Mouse (Mus musculus): Measurements from ENCODE around the gene Rnf103. TPM values are rescaled to one million over a fixed set of nuclear protein-coding genes. Genes with fewer than 3 reads are reported as not detected.

Rnf103 gene
- polyA plus RNA-seq, 1 experiment from 2014 or later, result 30.7 TPM

DNA sequence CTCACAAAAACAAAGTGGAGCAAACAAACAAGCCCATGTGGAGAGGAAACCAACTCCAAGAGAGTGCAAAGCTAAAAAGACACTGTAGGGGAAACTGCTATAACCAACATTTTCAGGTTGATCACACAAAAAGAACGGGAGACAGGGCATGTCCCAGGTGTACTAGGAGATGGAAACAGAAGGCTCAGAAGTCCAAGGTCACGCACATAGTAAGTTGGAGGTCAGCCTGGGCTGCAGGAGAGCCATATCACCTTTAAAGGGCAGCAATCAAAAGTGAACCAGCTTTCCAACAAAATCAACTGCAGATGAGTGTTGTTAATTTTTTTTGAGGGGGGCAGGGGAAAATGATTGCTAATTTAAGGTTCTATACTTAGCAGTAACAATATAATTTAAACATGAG is 7.5 kb upstream of the Rnf103 start:
- H3K27ac ChIP-seq (ENCODE audit: low read depth, low read length), result no peak overlapping the region
- no peaks in the 10 kb centered on the region for H3K4me1 ChIP-seq (ENCODE audit: control insufficient read depth, insufficient read depth, low read length)
- H3K9ac ChIP-seq (replicated peaks; ENCODE audit: low read depth, low read length), result no peak overlapping the region
- H3K4me2 ChIP-seq (ENCODE audit: low read depth, low read length), result no peak overlapping the region
- no peak overlapping the region for H3K4me3 ChIP-seq (ENCODE audit: low read depth, low read length)
- WGBS, result 81% methylated on average over 2 of the region's 2 CpGs
- no peak for ATAC-seq (ENCODE audit: low read depth)
- no peaks in the 10 kb centered on the region for H3K9me3 ChIP-seq (ENCODE audit: control insufficient read depth, low read length)
- H3K27me3 ChIP-seq (ENCODE audit: control insufficient read depth, insufficient read depth, low read length), result no peaks in the 10 kb centered on the region
- H3K36me3 ChIP-seq (ENCODE audit: control insufficient read depth, insufficient read depth, low read length), result no peaks in the 10 kb centered on the region

DNA sequence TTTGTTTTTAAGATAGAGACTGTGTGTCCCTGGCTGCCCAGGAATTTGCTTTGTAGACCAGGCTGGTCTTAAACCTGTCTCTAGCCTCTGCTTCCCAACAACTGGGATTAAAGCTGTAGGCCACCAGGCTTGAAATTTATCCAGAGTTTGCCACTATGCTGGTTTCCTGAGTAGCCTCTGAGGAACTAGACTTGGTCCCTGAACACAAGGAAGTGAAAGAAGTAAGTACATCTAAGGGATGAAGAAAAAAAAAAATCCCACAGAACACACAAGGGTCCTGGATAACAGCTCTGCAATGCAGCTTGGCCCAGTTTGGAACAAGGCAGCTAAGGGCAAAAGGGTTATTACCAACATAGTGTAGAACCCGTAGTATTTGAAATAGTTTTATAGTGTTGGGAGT is 6.8 kb upstream of the Rnf103 start:
- no peaks in the 10 kb centered on the region for H3K36me3 ChIP-seq (ENCODE audit: control insufficient read depth, insufficient read depth, low read length)
- WGBS, result 73% methylated on average over 1 of the region's 1 CpGs

DNA sequence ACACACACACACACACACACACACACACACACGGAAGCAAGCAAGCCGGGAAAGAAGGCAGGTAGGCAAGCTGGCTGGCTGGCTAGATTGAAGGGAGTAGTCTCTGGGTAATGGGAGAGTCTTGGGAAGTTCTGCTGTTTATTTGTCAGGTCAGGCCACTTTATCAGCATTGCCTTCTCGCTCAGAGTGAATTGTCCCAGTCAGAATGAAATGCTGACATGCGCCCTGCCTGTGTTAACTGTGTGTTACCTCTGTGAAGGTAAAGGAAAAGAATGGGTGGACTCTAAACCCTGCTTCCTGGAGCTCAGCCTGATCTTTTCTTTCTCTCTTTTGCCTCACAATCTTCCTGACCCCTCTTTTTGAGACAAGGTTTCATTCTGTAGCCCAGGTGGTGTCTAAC is 5.7 kb upstream of the Rnf103 start:
- H3K4me3 ChIP-seq (ENCODE audit: low read depth, low read length), result no peak overlapping the region
- WGBS, result 53% methylated on average over 4 of the region's 4 CpGs
- H3K4me2 ChIP-seq (ENCODE audit: low read depth, low read length), result no peak overlapping the region
- ATAC-seq (ENCODE audit: low read depth), result no peak
- H3K9me3 ChIP-seq (ENCODE audit: control insufficient read depth, low read length), result no peaks in the 10 kb centered on the region
- no peaks in the 10 kb centered on the region for H3K4me1 ChIP-seq (ENCODE audit: control insufficient read depth, insufficient read depth, low read length)
- H3K27me3 ChIP-seq (ENCODE audit: control insufficient read depth, insufficient read depth, low read length), result no peaks in the 10 kb centered on the region
- no peak overlapping the region for H3K27ac ChIP-seq (ENCODE audit: low read depth, low read length)
- H3K9ac ChIP-seq (replicated peaks; ENCODE audit: low read depth, low read length), result no peak overlapping the region
- no peaks in the 10 kb centered on the region for H3K36me3 ChIP-seq (ENCODE audit: control insufficient read depth, insufficient read depth, low read length)

More for the DNA sequence above, 6.8 kb upstream of the Rnf103 start:
- H3K4me3 ChIP-seq (ENCODE audit: low read depth, low read length), result no peak overlapping the region
- H3K9me3 ChIP-seq (ENCODE audit: control insufficient read depth, low read length), result no peaks in the 10 kb centered on the region
- no peaks in the 10 kb centered on the region for H3K4me1 ChIP-seq (ENCODE audit: control insufficient read depth, insufficient read depth, low read length)
- H3K9ac ChIP-seq (replicated peaks; ENCODE audit: low read depth, low read length), result no peak overlapping the region
- no peak overlapping the region for H3K4me2 ChIP-seq (ENCODE audit: low read depth, low read length)
- no peak overlapping the region for H3K27ac ChIP-seq (ENCODE audit: low read depth, low read length)
- H3K27me3 ChIP-seq (ENCODE audit: control insufficient read depth, insufficient read depth, low read length), result no peaks in the 10 kb centered on the region
- ATAC-seq (ENCODE audit: low read depth), result no peak

DNA sequence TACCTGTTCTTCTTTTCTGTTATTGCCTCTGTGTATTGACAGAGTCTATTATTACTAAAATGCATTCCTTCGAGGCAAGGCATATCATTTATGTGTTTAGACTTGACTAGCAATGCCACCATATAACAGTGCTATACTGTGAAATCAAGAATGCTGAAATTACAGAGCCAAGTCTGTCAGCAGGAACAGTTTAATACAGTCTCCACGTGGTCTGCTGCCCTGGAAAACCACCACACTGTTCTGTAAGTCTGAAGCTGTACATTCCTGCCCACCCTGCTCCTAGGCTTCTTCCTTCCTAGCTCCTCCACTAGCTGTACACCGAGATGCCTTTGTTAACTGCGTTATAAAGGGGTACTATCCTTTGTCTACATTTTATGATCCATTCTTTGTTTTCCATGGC is 1.6 kb upstream of the Rnf103 start:
- peaks cover 14% of the 10 kb centered on the region for H3K4me1 ChIP-seq (ENCODE audit: control insufficient read depth, insufficient read depth, low read length)
- no peak overlapping the region for H3K4me3 ChIP-seq (ENCODE audit: low read depth, low read length)
- H3K4me2 ChIP-seq (ENCODE audit: low read depth, low read length), result no peak overlapping the region
- H3K9me3 ChIP-seq (ENCODE audit: control insufficient read depth, low read length), result no peaks in the 10 kb centered on the region
- no peak overlapping the region for H3K9ac ChIP-seq (replicated peaks; ENCODE audit: low read depth, low read length)
- no peaks in the 10 kb centered on the region for H3K36me3 ChIP-seq (ENCODE audit: control insufficient read depth, insufficient read depth, low read length)
- WGBS, result 19% methylated on average over 4 of the region's 4 CpGs
- no peak for ATAC-seq (ENCODE audit: low read depth)
- H3K27ac ChIP-seq (ENCODE audit: low read depth, low read length), result no peak overlapping the region
- no peaks in the 10 kb centered on the region for H3K27me3 ChIP-seq (ENCODE audit: control insufficient read depth, insufficient read depth, low read length)

DNA sequence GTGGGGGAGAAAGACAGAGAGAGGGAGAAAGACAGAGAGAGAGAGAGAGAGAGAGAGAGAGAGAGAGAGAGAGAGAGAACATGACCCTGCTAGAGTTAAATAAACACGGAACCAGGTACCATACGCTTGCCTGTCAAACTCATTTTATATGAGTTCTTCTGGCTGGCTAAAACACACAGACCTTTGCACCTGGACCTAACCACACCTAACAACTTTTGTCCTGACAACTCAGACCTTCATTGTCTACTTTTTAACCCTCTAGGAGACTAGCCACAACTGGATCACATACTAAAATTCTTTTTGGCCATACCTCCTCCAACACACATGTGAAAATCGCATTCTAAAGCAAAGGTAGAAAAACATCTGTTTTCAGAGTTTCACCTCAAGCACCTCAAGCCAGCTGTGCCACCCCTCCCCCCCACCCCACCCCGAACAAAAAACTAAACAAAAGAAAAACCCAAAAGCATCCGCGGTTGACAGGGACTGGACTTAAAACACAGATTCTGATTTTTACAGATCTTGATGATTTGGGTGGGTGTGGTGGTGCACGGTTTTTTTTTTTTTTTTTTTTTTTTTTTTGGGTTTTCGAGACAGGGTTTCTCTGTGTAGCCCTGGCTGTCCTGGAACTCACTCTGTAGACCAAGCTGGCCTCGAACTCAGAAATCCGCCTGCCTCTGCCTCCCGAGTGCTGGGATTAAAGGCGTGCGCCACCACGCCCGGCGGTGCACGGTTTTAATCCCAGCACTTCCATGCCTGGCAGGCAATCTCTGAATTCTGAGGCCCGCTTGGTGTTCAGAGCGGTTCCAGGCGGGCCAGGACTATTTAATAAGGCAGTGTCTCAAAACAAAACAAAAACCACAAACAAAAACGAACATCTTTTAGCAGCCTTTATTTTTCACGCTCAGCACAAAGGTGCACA is 679 bp upstream of the Rnf103 start:
- H3K27me3 ChIP-seq (ENCODE audit: control insufficient read depth, insufficient read depth, low read length), result no peaks in the 10 kb centered on the region
- H3K9ac ChIP-seq (replicated peaks; ENCODE audit: low read depth, low read length), result peak overlapping the region; percentile 100; the same call in 1 of the 2 replicates
- H3K4me2 ChIP-seq (ENCODE audit: low read depth, low read length), result peak overlapping the region; percentile 73
- no peaks in the 10 kb centered on the region for H3K9me3 ChIP-seq (ENCODE audit: control insufficient read depth, low read length)
- peak overlapping the region; percentile 99 for H3K27ac ChIP-seq (ENCODE audit: low read depth, low read length)
- H3K36me3 ChIP-seq (ENCODE audit: control insufficient read depth, insufficient read depth, low read length), result no peaks in the 10 kb centered on the region
- peak overlapping the region; percentile 97 for H3K4me3 ChIP-seq (ENCODE audit: low read depth, low read length)
- H3K4me1 ChIP-seq (ENCODE audit: control insufficient read depth, insufficient read depth, low read length), result peaks cover 15% of the 10 kb centered on the region
- ATAC-seq (ENCODE audit: low read depth), result peak; percentile 22
- WGBS, result 16% methylated on average over 19 of the region's 22 CpGs

DNA sequence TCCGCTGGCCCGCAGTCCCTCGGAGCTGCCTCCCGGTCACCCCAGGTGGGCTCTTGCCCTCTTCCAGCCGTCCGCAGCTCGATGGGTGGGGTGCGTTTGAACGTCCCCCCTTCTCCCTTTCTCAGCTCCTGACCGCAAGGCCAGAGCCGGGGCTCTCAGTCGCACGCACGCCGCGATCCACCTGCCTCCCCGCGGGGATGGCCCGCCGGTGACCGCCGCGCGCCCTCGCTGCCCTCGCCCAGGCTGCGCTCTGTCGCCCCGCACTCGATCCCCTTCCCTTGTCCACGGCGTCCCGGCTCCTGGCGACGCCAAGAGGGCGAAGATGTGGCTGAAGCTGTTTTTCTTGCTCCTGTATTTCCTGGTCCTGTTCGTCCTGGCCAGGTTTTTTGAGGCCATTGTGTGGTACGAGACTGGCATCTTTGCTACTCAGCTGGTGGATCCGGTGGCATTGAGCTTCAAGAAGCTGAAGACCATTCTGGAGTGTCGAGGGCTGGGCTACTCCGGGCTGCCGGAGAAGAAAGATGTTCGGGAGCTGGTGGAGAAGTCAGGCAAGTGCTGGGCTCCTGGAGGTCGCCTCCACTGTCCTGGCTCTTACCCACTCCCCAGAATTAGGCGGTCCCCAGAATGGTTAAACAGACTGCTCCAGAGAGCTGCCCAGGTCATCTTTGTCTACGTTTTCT is 787 bp downstream of the Rnf103 start:
- Histone ChIP-seq H3K27me3 (ENCODE audit: control insufficient read depth, insufficient read depth, low read length) (no peaks in the 10 kb centered on the region), H3K9me3 (ENCODE audit: control insufficient read depth, low read length) (no peaks in the 10 kb centered on the region), H3K4me3 (ENCODE audit: low read depth, low read length) (peak overlapping the region; percentile 97), H3K36me3 (ENCODE audit: control insufficient read depth, insufficient read depth, low read length) (no peaks in the 10 kb centered on the region; the same call in 1 of the 2 replicates), H3K9ac (replicated peaks; ENCODE audit: low read depth, low read length) (peak overlapping the region; percentile 100), H3K4me1 (ENCODE audit: control insufficient read depth, insufficient read depth, low read length) (peaks cover 15% of the 10 kb centered on the region), H3K4me2 (ENCODE audit: low read depth, low read length) (peak overlapping the region; percentile 73), H3K27ac (ENCODE audit: low read depth, low read length) (peak overlapping the region; percentile 99)
- under 1% methylated on average over 43 of the region's 46 CpGs for WGBS
- ATAC-seq (ENCODE audit: low read depth), result peak; percentile 62

DNA sequence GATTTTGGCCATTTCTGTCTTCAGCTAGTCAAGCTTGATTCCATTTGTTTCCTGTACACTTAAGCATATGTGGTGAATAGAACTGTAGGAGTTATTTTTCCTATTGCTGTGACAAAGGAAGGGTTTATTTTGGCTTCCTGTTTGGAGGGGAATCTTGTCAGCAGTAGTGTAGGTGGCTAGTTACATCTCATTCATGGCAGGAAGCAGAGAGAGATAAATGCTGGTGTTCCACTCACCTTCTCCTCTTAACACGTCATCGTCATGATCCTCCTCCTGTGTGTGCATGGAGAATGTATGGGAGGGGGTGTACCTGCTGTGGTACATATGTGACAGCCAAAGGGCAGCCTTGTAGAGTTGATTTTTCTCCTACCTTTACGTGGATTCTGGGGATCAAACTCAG is 6.9 kb downstream of the Rnf103 start:
- H3K27me3 ChIP-seq (ENCODE audit: control insufficient read depth, insufficient read depth, low read length), result no peaks in the 10 kb centered on the region
- ATAC-seq (ENCODE audit: low read depth), result no peak
- H3K36me3 ChIP-seq (ENCODE audit: control insufficient read depth, insufficient read depth, low read length), result peaks cover under 1% of the 10 kb centered on the region; the same call in 1 of the 2 replicates
- no peaks in the 10 kb centered on the region for H3K9me3 ChIP-seq (ENCODE audit: control insufficient read depth, low read length)
- peaks cover 11% of the 10 kb centered on the region for H3K4me1 ChIP-seq (ENCODE audit: control insufficient read depth, insufficient read depth, low read length)
- H3K4me3 ChIP-seq (ENCODE audit: low read depth, low read length), result no peak overlapping the region
- H3K27ac ChIP-seq (ENCODE audit: low read depth, low read length), result no peak overlapping the region
- WGBS, result 87% methylated on average over 3 of the region's 3 CpGs
- 0 out of 2 replicates have a peak overlapping the region, but pooled peaks have one; percentile 7 for H3K9ac ChIP-seq (replicated peaks; ENCODE audit: low read depth, low read length)
- no peak overlapping the region for H3K4me2 ChIP-seq (ENCODE audit: low read depth, low read length)

DNA sequence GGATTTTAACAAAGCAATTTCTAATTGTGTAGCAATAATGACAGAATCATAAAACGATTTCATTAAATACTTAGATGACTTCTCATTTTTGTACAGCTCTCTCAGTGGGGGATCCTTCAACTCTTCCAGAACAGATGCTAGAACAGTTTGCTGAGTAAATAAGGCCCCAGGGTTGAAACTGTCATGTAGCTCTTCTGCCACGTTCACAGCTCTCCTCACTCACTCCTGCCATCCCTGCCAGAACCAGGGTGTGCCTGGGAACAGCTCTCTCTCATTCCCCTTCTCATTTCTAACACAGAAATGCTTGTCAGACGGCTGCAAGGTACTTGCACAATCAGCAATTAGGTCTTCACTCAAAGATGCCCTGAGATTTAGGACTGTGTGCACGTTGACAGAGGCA is 9.3 kb downstream of the Rnf103 start:
- no peak overlapping the region for H3K9ac ChIP-seq (replicated peaks; ENCODE audit: low read depth, low read length)
- H3K27ac ChIP-seq (ENCODE audit: low read depth, low read length), result no peak overlapping the region
- WGBS, result 58% methylated on average over 4 of the region's 4 CpGs
- no peaks in the 10 kb centered on the region for H3K9me3 ChIP-seq (ENCODE audit: control insufficient read depth, low read length)
- H3K27me3 ChIP-seq (ENCODE audit: control insufficient read depth, insufficient read depth, low read length), result no peaks in the 10 kb centered on the region
- H3K4me2 ChIP-seq (ENCODE audit: low read depth, low read length), result no peak overlapping the region
- no peaks in the 10 kb centered on the region for H3K4me1 ChIP-seq (ENCODE audit: control insufficient read depth, insufficient read depth, low read length)
- H3K36me3 ChIP-seq (ENCODE audit: control insufficient read depth, insufficient read depth, low read length), result peaks cover 10% of the 10 kb centered on the region
- no peak for ATAC-seq (ENCODE audit: low read depth)
- H3K4me3 ChIP-seq (ENCODE audit: low read depth, low read length), result no peak overlapping the region

DNA sequence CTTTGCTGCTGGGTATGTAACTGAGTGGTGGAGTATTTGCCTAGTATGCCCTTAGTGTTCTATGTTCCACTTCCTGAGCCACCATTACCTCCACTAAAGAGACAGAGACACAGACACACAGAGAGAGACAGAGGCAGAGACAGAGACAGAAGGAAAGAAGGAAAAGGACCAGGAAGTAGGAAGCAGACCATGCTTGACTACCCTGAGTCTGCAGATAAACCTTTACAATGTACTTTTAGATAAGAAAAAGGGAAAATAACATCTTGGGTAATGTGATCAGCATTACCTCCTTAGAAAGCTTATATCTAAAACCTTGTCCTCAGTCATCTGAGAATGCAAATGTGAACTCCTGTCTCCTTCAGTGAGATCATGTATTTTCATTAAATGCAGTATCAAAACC is 10.0 kb downstream of the Rnf103 start:
- H3K4me1 ChIP-seq (ENCODE audit: control insufficient read depth, insufficient read depth, low read length), result no peaks in the 10 kb centered on the region
- H3K36me3 ChIP-seq (ENCODE audit: control insufficient read depth, insufficient read depth, low read length), result peaks cover 15% of the 10 kb centered on the region
- no peak for ATAC-seq (ENCODE audit: low read depth)
- no peaks in the 10 kb centered on the region for H3K27me3 ChIP-seq (ENCODE audit: control insufficient read depth, insufficient read depth, low read length)
- no peak overlapping the region for H3K27ac ChIP-seq (ENCODE audit: low read depth, low read length)
- H3K9ac ChIP-seq (replicated peaks; ENCODE audit: low read depth, low read length), result no peak overlapping the region
- no peak overlapping the region for H3K4me2 ChIP-seq (ENCODE audit: low read depth, low read length)
- no peaks in the 10 kb centered on the region for H3K9me3 ChIP-seq (ENCODE audit: control insufficient read depth, low read length)
- H3K4me3 ChIP-seq (ENCODE audit: low read depth, low read length), result no peak overlapping the region

All from neural tube, embryonic 14.5 days (tissue).